Mouse (Mus musculus) urinary bladder, postnatal 10 days (tissue): ENCODE data around the gene Cerk.
"Not testable (repeated sequence)": the region's sequence is repeated elsewhere in the genome, so short reads cannot be mapped to it uniquely, and the experiment has no call there.

ENCODE experiments used
- DNase-seq: peaks from one replicate; pipeline ENCODE4 v3.0.0; 2022; ENCODE audit warnings: low spot score

The Cerk gene

DNA sequence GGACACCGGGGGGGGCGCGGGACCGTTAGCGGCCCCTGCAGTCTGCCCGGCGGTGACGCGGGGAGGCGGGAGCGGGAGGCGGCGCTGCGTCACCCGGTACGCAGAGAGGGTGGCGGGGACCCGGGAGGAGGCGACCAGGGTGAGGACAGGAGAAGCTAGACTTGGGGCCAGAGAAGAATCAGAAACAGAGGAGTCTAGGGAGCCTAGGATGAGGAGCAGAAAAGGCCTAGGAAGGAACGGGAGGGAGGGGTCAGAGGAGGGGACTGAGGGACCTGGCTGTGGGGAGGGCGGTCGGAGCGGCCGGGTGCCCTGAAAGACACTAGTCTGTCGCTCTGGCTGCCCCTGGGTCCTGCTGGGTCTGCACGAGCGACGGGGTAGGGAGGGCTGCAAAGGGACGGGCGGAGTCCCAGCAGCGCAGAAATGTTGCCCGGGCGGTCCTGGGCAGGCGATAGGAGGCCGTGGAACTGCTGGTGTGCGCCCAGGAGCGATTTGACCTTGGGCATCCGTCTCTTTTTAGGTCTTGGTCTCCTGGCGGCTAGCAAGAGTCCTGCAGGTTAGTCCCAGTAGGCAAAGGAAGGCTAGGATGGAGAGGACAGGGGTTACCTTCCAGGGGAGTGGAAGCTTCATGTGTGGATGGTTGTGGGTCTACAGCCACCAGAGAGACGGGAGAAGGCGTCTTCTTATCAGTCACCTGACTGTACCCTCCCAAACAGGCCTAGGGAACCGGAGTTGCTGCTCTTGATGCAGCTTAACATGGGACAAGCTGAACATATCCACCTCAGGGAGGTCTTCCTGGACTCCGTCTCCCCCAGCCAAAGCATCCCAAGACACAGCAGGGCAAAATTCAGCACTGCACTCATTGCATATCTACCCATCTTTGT, at the start of gene Cerk:
TSS of gene Cerk (minus strand) at position 453 of the 881 bp plus-strand sequence.
- no peak for DNase-seq

DNA sequence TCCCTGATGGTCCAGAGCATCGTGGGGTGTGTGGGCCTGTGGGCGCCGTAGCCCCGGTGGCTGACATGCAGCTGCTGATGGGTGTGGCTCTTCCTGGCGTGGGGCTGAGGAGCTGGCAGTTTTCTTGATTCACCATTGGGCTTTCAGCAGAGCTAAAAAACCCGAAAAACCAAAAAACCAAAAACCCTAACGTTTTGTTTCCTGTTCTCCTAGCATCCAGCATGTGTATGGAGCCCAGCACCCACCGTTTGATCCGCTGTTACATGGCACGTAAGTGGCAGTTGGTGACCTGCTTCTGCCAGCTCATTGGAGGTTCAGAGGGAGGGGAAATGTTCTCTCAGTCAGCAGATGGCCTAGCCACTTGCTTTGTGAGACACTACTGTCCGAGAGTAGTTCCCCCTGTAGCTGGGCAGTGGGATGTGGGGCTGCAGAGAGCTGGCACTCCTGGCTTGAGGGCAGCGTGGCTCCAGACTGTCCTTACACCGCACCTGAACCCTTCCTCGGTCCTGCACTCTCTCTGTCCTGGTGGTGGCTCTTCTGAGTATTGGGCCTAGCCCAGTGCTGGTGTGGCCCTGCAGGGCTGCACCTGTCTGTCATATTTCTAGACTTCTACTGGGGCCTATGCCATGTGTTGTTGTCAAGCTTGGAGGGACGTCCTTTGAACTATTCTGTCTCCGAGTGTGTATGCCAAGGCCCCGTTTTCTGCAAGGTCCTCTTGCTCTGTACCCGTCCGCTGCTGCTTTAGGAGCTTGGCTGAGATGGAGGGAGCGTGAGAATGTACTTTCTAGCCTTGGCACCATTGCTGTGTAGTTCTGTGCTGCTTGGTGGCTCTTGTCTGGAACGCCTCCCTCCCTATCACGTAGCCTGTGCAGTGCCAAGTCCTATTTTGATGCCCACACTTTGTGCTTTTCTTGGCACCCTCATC, 48.8 kb upstream of the Cerk start:
- DNase-seq = no peak

DNA sequence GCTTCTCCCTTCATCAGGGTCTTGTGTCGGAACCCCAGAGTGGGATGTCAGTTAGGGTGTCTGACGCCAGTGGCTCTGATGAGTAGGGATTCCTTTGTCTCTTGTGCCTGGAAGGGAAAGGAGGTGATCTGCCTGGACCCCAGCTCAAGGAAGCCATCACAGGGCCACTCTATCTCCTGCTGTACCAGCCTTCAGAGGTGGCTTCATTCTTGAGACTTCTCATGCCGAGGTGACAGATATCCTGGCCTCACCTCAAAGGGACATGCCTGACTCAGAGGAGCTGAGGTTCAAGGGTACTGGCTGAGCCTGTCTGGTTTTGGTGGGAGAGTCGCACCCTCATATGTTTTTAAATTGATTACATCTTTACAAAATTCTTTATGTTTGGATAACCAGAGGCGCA, 48.1 kb upstream of the Cerk start:
- no peak for DNase-seq

DNA sequence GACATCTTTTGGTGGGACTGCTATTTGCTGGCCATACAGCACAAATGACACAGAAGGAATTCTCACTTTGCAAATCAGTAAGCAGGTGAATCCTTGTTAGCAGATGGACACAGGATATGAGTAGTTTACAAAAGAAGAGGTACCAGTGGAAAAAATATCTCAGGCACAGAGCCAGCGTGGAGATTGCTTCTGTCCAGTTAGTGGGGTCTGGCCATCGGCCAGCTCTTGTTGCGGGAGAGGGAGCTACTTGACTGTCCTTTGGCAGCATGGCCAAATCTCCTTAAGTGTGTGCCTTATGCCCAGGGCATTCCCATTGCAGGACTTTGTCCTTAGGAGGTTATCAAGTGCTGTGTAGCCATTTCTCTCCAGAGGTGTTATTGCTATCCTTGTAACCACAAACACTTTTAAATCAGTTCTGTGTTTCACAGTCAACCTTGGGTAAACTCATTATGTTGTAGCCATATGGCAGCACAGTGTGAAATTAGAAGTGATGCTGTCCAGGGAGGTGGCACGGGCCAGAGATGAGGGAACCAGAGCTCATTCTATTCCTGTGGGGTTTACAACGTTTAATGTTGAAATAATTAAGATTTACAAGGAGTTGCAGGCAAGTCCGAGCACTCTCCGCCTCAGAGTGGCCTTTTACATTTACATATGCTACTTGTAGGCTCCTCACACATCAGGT, 46.0 kb upstream of the Cerk start:
- DNase-seq = no peak

DNA sequence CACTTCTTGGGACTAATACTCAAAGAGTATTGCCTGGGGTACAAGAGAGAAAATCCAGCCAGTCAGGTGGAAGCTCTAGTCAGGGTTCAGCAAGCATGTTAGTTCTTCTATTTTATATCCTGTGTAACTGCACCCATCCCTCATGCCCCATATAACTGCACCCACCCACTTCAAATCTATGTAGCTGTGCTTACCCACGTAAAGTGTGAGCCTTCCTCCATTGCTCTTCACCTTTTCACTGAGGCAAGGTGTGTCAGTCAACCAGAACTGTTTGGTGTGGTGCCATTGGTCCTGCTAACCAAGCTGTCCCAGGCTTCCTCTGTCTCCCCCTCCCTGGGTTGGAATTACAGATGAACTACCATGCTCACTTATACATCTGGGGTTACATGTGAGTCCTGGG, 45.2 kb upstream of the Cerk start:
- DNase-seq = no peak

DNA sequence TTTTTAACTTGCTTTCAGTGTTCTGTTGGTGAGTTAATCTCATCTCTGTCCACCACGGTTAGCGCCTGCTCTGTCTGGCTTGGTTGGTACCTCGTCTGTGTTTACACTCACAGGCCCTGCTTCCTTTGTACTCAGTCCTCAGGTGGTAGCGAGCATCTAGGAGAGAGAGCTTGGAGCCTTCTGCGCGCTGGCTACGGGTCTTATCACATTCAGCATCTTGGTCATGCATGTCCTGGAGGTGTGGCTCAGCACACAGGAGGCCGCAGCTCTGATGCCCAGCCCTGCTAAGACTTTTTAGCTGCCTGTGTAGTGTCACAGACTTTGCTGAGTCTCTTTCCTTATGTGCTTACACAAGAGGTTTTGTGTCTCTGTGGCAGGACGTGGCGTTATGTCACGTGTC, 43.7 kb upstream of the Cerk start:
- no peak for DNase-seq

DNA sequence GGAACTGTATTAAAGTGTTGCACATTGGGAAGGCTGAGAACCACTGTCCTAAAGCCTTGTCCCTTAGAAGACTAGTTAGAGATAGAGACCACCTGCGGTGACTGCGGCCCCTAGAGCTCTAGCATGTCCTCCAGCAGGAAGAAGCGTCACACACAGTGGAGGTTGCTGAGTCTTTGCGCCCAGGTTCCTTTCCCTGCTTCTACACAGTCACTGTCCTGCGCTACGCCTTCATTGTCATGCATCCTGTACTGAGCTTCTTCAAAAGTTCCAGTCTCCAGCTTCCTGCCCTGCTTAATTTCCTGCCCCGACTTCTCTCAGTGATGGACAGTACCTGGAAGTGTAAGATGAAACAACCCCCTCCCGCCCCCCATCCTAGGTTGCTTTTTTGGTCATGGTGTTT, 43.1 kb upstream of the Cerk start:
- DNase-seq = no peak

DNA sequence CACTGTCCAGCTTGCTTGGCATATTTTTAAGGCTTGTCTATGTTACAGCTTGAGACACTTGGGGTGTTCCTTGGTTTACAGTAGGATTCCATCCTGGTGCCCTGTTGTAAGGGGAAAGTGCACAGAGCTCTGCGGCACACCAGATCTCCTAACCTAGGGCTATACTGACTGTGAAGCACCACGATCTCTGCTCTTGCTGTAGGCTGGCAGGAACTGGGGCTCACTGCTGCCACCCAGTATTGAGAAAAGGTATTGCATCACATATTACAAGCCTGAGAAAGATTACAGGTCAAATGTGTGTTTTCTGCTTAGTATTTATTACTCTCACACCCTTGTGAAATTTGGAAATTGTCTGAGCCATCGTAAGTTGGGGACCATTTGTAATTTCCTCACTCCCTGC, 42.2 kb upstream of the Cerk start:
- no peak for DNase-seq

DNA sequence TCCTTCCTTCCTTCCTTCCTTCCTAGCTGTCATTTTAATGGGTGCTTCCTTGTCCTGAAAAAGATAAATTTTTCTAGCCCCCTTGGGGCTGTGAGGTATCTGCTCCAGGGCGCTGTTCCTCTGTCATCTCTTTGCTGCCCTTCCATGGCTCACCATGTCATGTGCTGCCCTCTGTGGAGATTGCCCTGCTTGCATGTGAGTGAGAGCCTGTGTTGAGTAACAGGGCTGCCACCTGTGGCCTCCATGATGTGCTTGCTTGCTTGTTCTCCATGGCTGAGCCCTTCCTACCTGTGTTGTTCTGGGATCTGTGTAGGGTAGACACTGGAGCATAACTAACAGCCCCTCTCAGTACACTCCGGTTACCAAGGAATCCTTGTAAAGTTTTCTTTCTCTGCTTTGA, 41.0 kb upstream of the Cerk start:
- DNase-seq = no peak

DNA sequence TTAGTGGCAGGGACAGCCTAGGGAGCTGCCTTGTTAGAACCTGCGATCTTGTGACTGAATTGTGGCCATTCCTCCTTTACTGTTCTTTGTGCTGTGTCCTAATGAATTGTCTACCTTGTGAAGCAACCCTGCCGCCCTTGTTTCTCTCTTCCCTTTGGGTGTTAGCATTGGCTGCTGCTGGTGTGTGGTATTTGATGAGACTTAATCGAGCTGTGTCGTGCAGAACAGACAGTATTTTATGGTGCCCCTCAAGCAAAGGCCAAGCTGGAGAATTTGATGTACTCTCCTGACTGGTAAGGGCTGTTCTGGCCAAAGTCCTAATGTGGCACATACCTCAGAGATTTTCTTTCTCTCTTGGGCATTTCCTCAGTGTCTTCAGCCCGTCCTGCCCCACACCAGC, 40.3 kb upstream of the Cerk start:
- DNase-seq = no peak

DNA sequence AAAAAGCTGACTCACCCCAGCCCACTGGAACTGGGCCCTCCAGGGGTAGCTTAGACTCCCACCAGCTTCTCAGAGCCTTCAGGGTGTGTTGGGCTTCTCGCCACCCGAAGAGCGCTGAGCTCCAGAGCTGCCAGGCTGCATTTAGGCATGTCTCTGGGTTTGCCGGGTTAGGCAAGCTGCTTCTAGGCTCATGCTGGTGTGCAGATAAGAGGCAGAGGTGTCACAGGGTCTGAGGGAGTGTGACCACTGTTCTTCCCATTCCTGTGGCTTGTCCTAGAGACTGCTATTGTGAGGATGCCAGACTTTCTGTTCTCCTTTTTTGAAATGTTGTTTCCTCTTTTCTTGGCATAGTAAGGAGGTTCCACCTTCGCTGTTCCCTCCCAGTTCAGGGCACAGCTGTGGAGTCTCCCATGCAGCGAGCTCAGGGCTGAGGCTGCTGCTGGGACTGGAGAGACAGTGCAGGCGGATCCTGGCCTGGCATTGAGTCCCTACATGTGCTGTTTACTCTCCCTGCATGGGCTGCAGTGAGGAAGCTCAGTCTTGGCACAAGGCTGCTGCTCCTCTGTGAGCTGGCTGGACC, 39.1 kb upstream of the Cerk start:
- no peak for DNase-seq

DNA sequence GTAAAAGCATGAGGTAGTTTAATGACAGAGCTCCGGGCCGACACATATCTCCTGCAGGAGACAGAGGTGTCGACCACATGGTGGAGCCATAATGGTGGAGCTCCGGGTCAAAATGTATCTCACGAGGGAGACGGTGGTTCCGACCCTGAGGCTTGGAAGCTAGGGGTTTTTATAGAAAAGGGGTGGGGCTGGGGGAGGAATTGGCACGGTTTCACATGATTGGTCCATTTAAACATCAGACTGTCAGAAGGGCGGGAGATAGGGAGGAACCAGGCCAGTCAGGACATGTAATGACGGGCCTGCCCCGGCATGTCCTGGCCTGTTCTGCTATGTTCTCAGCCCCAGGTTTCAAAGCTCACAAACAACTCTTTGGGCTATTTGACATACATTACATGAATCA, 36.0 kb upstream of the Cerk start:
- not testable (repeated sequence) for DNase-seq

DNA sequence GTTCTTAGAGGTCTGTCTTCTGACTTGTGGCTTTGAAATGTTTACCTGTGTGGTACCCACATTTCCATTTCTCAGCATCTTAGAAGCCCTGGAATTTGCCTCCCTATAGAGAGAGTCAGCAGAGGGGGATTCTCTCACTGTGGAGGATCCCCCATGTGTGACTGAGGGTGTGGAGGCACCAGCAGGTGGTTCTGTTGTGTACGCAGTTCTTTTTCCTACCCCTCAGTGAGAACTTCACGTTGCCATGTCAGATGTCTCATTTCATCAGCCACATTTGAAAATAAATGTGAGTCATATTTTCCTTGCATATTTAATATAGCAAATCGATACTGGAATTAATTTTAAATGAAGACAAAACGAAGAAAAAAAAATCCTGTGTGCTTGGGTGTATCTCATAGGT, 35.4 kb upstream of the Cerk start:
- DNase-seq = no peak

DNA sequence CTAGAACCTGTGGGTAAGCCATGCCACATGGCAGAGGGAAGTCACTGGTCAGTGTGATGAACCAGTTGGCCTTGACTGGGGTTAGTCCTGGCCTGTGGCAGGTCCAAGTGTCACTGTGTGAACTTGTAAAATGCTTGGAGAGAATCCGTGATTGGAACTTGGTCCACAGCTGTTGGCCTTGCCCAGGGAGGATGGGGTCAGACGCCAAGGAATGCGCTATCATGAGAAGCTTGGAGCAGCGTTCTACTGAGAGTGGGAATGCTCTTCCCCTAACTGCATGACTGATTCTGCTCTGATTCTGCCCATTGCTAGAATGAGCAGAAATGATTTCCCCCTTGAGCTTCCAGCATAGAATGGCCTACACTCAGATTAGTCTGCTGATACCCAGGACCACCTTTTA, 34.8 kb upstream of the Cerk start:
- no peak for DNase-seq

DNA sequence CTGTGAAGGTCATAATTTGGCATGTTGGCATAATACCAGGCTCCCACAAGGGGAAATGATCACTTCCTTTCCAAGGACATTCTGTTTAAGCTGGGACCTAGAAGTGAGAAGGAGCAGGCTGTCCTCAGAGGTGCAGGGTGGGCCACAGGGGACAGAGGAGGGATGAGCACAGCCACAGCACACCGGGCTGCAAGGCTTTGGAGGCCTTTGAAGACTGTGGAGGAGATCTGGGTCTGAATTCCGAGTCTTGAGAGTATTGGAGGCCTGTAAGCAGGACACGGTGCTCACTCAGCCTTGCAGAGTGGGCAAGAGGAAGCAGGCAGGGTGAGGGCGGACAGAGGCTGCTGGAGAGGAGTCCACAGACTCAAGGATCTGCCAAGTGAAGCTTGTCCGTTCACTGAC, 34.3 kb upstream of the Cerk start:
- no peak for DNase-seq

DNA sequence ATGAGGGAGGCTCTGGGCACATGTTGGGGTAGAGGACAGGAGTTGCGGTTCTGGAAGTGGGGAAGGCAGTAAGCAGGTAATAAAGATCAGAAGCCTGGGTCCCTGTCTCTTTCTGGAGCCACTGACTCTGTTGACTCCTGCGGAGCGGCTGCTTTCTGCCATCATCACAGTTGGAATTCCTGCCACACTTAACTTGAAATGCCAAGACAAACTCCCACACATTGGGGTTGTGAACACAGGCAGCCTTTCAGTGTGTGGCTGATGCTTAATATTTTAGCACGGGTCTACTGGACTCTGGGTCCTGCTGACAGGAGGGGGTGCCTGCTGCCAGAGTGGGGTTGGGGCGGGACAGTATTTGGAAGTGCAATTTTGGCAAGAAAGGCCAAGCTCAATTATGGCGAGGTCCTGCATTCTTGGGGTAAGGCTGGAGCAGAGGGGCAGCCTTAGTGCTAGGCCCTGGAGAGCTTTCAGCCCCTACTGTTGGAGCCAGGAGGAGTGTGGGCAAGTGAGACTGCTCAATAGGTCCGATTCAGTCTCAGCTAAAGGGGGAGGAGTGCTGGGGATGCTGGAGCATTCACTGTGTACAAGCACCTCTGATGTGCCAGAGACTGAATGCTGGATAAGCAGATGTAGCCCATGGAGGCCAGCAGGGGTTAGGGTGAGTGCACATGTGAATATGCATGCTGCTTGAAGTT, 33.7 kb upstream of the Cerk start:
- DNase-seq = no peak

DNA sequence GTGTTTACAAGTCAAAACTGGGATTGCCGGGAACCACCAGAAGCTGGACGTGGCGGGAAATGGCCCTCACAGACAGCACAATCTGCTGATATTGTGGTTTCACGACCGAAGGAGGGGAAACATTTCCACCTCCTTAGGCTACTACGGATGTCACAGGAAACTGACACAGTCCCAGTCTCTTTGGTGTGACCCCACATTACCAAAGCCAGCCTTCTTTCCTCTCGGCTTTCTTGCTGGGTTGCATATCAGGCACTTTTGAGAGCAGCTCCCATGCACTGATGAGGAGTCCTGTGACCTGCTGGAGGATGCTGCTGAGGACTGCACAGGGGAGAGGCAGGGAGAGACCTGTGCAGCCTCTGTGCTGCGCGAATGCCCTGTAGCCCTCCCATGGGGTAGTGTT, 30.7 kb upstream of the Cerk start:
- DNase-seq = not testable (repeated sequence)

DNA sequence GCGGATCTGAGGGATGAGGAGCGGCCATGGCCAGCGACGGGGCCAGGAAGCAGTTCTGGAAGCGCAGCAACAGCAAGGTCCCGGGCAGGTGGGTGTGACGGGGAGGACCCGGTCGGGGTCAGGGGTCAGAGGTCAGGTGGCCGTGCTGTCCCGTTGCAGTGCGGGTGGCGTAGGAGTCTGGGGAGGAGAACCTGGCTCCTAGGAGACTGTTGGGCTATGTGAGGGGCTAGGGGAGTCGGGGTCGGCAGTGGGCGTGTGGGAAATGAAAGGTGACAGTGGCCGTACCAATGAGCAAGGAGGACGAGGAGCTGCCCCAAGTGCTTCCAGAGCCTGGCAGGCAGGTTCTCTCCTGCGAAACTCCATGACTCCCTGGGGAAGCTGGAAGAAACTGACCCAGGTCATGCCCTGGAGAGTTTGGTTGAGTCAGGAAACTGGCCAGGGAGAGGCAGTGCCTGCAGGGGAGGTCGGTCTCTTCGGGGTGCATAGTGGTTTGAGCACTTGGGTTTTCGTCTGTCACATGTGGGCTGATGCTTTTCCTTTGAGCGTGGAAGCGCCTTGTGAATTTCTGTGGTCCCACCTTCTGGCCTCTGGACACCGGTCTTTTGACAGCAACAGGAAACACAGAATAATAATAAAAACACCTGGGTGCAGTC, 28.7 kb upstream of the Cerk start:
- DNase-seq = no peak

DNA sequence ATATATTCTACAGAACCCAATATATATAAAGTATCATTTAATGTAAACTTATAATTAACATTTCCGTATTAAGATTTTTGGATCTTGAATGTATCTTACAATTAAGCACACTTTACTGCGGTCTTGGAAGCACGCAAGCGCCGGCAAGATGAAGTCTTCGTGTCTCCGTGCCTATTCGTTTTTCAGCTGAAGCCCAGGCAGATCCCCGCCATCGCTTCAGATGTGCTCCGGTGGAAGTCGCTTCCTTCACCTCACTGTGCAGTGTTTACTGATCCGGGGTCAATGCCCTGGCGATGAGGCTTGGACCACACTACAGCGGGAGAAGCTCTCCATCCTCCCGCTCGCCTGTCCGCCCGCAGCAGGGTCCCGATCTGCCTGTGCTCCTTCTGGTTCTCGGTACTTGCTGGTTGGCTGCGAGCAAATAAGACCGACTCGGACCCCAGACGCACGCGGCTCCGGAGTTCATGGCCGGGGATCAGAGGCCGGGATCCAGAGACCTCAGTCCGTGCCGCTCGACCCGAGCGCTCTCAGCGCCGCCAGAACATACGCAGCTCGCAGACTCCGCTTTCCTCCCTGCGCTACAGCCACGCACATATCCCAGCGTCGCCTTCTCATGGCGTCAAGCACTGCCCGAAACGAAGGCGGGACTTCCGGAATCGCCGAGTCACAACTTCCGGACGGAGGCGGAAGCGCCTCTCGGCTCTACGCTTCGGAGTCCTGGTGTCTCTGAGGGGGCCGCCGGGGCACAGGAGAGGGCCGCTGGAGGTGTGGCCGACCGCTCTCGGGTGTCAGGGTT, 28.0 kb upstream of the Cerk start, which contains the start of gene Tbc1d22a:
TSS of gene Tbc1d22a (plus strand) at position 707 of the 796 bp plus-strand sequence.
- peak; percentile 75 for DNase-seq

DNA sequence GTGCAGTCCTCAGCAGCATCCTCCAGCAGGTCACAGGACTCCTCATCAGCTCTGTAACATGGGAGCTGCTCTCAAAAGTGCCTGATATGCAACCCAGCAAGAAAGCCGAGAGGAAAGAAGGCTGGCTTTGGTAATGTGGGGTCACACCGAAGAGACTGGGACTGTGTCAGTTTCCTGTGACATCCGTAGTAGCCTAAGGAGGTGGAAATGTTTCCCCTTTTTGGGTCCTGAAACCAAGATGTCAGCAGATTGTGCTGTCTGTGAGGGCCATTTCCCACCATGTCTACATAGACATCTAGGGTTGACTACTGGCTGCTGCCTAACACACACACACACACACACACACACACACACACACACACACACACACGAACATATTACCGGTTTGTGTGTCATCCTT, 26.3 kb upstream of the Cerk start:
- DNase-seq = not testable (repeated sequence)
